Mouse (Mus musculus) layer of hippocampus, postnatal 36 days (tissue): ENCODE data around the gene Mgmt. TPM values are rescaled to one million over a fixed set of nuclear protein-coding genes. Genes with fewer than 3 reads are reported as not detected.

Source experiments
- DNase-seq, 2 experiments: peaks; one replicate each; pipeline ENCODE4 v3.0.0; 2022
- total RNA-seq, 2 experiments: library from RNA; stranded (reverse); gene quantifications; 2 replicates each; pipeline ENCODE4 v1.2.3; 2021

The Mgmt gene
- total RNA-seq, 2 experiments from 2014 or later, result 0.76 to 0.90 TPM

DNA sequence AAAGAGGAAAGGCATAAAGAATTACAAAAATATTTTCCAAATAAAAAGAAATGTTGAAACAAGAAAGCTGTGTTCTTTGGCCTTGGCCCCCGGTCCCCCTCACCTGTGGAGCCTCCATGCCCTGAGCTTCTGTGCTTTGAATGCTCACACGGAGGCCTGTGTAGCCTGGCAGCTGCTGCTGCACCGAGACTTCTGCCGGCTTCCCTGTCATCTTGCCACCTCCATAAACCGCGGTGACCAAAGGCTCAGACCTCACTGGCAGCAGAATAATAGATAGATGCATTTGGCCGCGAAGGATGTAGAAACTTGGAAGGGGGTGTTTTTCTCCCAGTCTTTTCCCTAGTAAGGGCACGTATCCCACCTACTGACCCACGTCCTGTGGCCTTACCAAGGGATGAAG lies 235.8 kb downstream of the Mgmt start:
- DNase-seq, result no peak

DNA sequence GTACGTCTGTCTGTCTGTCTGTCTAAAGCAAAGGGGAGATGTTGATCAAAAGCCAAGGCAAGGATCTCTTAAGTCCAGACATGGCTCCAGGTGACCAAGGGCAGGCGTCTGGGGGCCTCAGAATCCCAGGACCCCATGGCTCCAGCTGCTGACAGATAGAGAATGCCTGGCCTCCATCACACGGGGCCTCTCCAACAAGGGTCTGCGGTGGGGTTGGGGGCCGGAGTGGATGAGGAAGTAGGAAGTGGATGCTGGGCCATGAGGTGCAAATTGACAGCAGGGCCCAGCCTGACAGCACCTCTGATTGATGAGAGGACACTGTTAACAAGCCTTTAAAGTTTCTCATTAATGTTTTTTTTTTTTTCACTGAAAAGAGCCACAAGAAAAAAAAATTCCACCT lies 237.5 kb downstream of the Mgmt start:
- no peak for DNase-seq

DNA sequence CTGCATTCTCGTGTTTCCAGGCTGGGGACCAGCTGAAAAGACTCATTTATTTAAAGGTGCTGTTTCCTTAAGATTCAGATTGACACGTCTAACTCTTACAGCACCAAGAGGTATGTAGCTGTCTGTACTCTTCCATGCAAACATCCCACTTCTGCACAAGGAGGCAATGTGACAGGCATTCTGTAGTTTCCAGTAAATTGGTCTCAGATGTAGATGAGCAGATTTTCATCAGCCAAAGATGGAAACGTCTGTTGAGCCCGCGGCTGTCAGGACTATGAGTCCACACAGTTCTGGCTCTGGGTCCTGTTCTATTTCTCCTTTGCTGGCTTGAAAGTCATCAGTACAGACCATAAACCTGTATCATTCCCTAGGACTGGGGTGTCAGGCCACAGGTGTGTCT lies 243.7 kb downstream of the Mgmt start:
- DNase-seq, result no peak

DNA sequence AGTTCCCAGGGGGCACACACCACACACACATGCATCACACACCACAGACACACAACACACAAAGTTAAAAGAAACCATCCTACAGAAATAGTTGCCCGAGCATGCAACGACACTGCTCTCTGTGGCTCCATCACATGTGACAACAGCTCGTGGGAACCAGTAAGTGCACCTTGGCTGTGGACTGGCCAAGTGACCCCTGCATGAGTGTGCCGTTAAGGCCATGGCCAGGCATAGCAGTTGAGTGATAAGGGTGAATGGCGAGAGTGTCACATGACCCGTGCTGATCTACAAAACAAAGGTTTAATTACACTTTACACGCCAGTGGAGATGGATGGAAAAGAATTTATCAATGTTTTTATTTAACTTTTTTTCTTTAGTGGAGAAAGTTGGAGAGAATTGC lies 245.9 kb downstream of the Mgmt start:
- DNase-seq, result no peak

DNA sequence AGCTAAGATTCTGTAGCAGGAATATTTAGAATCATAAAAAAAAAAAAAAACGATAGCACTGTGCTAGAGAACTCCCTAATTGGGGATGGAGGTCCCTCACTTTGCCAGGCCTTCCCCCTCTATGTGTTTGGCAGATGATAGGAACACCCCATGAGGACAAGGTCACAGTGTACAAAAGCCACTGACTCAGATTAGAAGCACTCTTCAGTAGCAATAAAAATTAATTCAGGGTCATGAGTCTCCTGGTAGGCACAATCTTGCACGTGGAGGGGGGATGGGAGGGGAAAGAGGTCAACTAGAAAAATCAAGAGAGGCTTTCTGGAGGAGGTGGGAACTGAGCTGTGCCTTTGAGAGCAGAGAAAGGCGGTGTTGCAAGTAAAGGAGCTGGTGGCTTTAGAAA lies 247.0 kb downstream of the Mgmt start:
- no peak for DNase-seq

GRCm38 (mm10) chr7:137147101-137147500 lies 252.7 kb downstream of the Mgmt start:
- peak in 1 of 2 experiments; percentile 12 for DNase-seq

GRCm38 (mm10) chr7:137151854-137152253 lies 257.4 kb downstream of the Mgmt start:
- DNase-seq, result no peak

GRCm38 (mm10) chr7:137154623-137155022 lies 260.2 kb downstream of the Mgmt start:
- no peak for DNase-seq

DNA sequence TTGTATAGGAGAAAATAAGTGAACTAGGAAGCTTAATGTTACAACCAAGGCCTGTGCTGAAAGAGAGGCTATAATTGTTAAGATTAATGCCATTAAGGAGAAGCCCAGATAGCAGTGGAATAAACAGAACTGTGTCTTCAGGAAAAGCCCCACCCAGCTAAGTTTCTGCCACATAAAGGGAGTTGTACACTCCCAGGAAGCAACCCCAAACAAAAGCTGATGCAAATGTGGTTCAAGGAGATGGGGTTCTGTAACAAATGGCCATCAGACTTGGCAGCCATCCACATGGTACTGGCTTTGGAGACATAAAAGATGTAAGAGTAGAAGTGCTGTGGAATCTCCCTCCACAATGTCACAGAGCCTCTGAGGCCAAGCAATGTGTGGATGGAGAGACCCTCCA lies 264.7 kb downstream of the Mgmt start:
- DNase-seq, result no peak

- DNase-seq, result no peak
These were observed 277.9 kb downstream of the Mgmt start for GRCm38 (mm10) chr7:137172278-137172677.
